Mouse (Mus musculus): ENCODE measurements around the gene Olfr1426.
"Not testable (repeated sequence)": the region's sequence is repeated elsewhere in the genome, so short reads cannot be mapped to it uniquely, and the experiment has no call there.

The Olfr1426 gene
- long read RNA-seq, experiment 1, result 0 reads
- long read RNA-seq, experiment 2, result 0 reads

DNA sequence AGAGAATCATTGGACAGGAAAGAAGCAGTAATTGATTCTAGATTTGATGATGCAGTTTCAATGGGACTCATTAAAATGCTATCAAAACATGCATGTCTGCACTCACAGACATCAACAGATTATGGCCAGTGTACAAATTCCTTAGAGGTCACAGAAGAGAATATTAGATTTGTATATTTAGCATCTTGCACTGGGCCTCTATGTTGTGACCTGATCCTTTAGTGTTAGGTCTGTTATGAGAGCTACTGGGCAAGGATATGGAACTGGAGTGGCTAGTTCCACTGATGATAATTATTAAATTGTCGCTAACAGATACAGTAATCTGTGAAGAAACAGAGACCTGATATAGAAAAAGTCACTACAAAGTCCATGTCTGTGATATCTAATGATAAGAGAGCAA is at the start of gene Olfr1426:
Gene Olfr1426 (minus strand): TSS at position 101 of the 400 bp plus-strand sequence.
- intact Hi-C loops (cut with DNase I), result no loop called here

DNA sequence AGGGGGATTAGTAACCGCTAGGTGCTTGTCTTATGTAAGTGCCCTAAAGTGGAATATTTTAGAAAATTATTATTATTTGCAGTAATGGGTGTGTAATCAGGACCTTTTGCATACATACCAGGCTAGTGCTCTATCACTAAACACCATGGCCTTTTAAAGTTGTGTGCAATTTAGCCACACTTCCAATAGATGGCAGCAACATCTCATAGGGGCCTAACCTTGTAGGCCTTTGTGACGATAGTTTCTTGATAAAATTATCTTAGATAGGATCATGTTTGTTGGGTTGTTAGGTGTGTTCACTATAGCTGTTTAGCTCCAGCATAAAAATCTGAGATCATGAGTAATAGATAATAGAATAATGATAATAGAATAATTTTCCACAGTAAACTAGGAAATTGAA is 42.5 kb upstream of the Olfr1426 start:
- intact Hi-C loops (cut with DNase I), result loop anchor here (5.0 to 10.0 kb wide), 2 partner anchors 298 to 461 kb away; partner anchors contain the start of gene Gm4952

DNA sequence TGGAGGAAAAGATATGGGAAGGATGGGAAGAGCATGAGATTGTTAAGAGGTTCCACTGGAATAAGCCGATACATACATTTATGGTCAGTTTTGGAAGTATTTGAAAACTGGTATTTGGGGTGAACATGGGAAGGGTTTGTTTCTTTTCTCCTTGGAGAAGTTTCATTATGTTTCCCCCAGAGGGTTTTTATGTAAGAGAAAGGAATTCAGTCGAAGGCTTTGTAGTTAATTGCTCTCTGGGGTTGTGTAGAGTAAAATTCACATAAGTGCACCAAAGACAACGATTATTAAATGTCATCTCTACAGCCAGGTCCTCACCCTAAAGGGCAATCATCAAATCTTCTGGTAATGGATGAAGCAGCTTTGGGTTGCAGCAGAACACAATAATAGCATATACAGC is 31.3 kb upstream of the Olfr1426 start, which contains the start of gene Olfr76:
Gene Olfr76 (minus strand): TSS at position 101 of the 400 bp plus-strand sequence.
- intact Hi-C loops (cut with DNase I), result no loop called here

DNA sequence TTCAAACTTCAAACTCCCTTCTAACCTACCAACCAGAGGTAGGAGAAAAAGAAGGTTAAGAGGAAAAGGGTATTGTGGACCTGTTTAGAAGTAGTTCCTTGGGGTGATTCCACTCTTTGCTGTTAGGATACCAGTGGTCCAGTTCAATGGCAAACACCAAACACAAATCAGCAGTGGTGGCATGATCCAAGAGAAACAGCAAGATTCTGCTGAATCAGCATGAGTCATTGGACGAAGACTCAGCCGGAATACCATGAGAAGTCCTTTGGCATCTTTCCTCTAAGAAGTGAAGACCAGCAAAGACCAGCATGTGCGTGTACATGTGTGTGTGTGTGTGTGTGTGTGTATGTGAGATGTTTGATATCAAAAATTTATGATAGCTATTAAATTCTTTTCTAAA is 24.7 kb upstream of the Olfr1426 start:
- intact Hi-C loops (cut with DNase I), result no loop called here

DNA sequence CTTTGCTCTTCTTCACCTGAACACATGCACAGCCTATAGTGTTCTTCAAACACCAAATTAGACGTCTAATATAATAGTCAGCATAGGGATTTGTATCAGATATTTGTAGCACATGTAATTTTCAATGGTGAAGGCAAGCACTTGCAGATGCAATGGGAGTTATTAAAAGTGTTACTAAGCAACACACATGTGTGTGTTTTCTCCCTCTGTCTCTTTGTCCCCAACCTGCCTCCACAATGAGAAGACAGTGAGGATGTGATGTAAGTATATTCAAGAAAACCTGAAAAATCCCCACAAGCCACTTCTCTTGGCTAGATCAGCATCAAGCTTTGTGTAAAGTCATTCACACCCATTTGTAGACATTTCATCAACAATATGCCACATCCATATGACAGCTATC is 24.0 kb upstream of the Olfr1426 start, which contains the start of gene Olfr1428:
Gene Olfr1428 (minus strand): TSS at position 101 of the 400 bp plus-strand sequence.
- intact Hi-C loops (cut with DNase I), result no loop called here

DNA sequence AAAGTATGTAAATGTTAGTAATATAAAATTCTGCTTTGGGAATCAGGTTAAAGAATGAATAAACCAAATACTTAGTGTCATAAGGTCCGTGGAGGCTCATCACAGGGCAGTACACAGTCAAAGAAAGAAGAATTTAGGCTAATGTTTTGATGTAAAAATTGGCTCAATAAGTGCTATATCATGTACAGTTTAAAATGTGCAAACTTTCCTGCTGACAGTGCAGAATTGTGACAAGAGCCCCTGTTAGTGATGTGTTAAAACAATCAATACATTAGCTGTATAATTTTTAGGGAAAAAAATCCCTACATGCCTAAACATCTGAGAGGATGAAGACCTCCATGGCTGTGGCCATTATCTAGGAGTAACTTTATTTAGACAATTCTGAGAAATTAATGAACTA is 22.0 kb upstream of the Olfr1426 start:
- intact Hi-C loops (cut with DNase I), result no loop called here

DNA sequence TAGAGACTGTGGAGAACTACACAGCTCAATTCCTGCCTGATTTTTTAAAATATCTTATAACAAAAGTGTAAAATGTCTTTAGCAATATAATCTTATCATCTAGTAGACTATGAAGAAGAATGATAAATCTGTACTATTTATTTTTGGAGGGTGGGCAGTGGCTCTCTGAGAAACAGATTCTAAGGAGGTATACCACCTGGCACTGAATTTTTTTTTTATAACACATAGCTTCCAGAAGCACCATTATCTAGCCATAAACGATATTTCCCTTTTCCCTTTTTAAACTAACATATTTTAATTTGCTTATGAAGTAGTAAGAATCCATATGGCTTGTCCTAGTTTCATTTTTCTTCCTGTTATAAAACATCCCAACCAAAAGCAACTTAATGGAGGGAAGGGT is 12.7 kb upstream of the Olfr1426 start:
- intact Hi-C loops (cut with DNase I), result no loop called here

DNA sequence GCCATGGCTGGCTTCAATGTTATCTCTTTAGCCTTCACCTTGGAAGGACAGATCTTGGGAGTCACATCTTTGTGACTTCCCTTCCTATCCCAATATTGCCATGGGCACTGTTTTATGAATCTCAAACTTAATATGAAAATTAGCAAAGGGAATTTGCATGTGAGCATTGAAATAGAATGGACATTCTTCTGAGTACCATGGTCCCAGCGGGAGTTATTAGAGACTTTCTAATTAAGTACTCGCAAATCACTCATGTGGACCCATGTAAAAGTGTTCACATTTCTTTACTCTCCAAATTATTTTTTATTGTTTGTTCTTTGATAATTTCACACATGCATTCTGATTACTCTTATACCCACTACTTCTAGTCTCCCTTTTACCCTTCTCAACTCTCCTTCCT is 11.4 kb upstream of the Olfr1426 start, which contains the start of gene Olfr1427:
Gene Olfr1427 (minus strand): TSS at position 101 of the 400 bp plus-strand sequence.
- intact Hi-C loops (cut with DNase I), result no loop called here

DNA sequence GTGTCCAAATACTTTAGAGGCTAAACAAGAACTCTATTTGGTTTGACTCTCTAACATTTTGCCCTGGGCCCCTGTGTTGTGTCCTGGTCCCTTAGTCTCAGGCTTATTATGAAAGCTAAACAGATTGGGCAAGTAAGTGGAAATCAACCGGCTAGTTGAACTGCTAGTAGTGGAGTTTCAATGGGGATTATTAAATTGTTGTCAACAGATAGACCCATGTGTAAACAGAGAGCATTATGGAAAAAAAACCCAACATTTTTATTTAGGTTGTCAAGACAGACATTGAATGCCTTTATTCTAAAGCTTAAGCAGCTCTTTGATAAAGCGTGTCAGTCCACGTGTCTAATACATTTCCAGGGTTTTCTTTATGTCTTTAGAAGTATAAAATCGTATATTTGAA is 14.2 kb downstream of the Olfr1426 start, which contains the start of gene Olfr1425:
Gene Olfr1425 (minus strand): TSS at position 101 of the 400 bp plus-strand sequence.
- intact Hi-C loops (cut with DNase I), result not testable (repeated sequence)

DNA sequence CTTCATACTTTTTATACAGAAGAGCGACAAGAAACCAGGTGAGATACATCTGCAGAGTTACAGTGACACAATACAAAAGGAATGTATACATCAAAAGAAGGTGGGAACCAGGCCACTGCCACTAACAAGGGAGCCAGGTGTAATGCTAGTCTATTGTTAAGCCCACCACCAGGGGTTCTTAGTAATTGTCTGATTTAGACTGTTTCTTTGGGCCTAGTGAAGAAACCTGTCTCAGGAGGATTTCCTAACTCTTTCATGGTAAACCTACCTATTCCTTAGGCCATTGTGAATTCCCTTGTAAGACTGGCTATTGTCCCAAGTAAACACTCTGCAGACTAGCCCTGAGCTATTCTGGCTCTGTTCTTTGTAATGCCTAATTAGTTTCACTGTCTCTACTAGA is 22.3 kb downstream of the Olfr1426 start:
- intact Hi-C loops (cut with DNase I), result not testable (repeated sequence)

DNA sequence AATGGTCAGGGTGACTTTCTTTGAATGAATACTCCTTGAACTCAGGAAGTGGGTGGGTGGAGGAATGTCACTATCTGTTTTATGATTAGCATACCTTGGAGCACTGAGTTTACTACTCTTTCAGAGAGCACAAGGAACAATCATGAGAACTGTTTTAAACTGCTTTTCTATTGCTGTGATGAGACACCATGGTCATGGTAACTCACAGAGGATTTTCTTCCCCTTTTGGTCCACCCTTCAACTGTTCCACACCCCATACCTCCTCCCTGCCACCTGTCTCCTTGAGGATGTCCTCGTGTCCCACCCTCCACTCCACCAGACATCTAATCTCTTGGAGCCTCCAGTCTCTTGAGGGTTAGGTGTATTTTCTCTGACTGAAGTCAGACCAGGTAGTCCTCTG is 24.0 kb downstream of the Olfr1426 start:
- intact Hi-C loops (cut with DNase I), result not testable (repeated sequence)

DNA sequence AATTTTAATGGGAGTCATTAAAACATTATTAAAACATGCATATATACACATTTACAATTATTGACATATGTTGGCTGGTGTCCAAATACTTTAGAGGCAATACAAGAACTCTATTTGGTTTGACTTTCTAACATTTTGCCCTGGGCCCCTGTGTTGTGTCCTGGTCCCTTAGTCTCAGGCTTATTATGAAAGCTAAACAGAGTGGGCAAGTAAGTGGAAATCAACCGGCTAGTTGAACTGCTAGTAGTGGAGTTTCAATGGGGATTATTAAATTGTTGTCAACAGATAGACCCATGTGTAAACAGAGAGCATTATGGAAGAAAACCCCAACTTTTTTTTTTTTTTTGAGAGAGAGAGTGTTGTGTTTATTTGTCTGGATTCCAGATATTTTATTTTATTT is 29.2 kb downstream of the Olfr1426 start, which contains the start of gene Olfr1424:
Gene Olfr1424 (minus strand): TSS at position 101 of the 400 bp plus-strand sequence.
- intact Hi-C loops (cut with DNase I), result not testable (repeated sequence)

DNA sequence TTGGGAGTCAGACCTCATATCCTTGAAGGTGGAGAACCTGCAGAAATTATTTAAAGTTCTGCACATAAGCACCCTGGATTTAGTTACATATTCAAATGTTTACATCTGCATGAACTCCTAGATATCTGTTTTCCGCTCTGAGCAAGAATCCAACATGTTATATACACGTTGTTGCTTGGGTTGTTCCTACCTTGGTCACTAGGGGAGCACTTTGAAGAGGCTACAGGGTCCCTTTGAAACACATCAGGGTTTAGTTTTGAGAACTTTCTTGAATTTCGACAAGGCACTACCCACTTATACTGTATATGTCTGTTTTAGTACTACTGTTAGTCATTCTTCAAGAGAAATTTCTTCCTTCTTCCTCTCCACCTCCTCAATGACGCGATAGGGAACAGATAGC is 48.6 kb downstream of the Olfr1426 start:
- intact Hi-C loops (cut with DNase I), result no loop called here

DNA sequence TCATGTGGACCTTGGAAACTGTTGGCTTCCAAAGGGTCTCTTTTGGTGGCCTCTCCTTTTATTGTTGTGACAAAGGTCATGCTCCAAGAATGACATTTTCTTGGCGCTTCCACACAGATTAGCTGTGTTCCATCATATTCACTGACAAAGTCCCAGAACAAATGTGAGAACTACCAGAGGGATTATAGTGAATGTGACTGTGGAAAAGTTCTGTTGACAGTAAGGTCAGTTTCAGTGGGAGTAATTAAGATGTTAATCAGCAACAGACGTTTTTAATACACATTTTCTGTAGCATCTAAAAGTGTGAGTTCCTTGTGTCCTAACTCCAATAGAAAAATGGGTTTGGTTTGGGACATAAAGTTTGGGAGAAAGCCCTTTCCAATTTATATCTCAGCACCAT is 50.6 kb downstream of the Olfr1426 start, which contains the start of gene Olfr1423:
Gene Olfr1423 (minus strand): TSS at position 101 of the 400 bp plus-strand sequence.
- intact Hi-C loops (cut with DNase I), result no loop called here

DNA sequence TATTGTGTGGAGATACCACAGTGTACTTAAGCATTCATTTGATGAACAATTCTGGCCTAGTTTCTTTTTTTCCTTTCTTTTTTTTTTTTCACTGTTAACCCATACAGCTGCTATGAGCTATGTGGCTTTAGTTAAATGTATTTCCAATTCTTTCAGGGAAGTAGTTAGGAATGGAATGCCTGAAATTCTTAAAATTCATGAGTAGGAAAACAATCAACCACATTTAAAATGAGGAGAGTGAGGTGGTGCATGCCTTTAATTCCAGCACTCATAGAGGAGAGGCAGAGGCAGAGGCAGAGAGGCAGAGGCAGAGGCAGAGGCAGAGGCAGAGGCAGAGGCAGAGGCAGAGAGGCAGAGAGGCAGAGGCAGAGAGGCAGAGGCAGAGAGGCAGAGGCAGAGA is 54.1 kb downstream of the Olfr1426 start:
- intact Hi-C loops (cut with DNase I), result no loop called here

All from adrenal gland (tissue).